Mouse (Mus musculus) lung, postnatal 4 days (tissue): ENCODE results near the gene Slu7.

Experiments used
- DNase-seq, 2 experiments: peaks; one replicate each; pipeline ENCODE4 v3.0.0; 2021

Slu7 gene

DNA sequence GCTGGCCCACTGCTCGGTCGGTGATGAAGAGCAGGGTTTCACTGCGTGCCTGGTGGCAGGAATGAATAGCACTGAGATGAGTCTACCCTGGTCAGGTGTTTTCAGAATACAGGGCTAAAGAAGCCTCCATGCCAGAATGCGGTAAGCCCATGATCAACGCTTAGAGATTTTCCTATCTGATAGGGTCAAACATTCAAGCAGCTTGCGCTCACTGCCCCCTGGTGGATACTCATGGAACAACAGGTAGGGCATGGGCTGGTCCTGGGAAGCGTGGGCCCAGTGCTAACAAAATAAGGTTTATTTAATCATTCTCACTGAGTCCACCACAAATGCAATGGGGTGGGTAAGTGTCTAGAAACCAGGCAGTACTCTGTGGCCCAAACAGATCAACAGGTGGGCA lies 59.1 kb downstream of the Slu7 start:
- peak; percentile 62 to 84 for DNase-seq

DNA sequence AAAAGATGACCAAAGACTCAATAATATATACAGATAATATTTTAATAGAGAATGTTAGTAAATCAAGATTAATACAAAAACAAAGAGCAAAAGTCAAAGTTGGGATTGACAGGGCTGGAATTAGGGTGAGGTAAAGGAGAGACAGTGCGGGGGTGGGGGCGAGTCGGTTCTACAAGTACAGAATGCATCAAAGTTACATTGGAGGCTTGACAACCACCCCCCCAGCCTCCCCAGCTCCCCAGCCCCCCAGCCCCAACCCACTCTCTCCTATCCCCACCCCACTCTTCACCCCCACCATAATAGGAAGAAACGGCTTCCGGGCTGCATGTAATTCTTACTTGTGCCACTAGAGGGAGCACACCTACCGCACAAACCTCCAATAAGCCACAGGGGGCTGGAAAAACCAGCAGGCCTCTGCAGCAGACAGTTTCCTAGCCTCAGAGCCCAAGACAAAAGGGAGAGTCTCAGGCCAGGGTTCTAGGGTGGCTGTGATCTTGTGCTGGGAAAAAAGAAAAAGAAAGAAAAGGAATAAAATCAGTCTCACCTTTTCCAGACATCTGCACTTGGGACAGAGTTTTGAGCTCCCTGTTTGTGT lies 60.4 kb downstream of the Slu7 start:
- peak; percentile 66 to 82 for DNase-seq

- DNase-seq, result no peak
Measured at GRCm38 (mm10) chr11:43495037-43495436, 61.5 kb downstream of the Slu7 start.

GRCm38 (mm10) chr11:43495532-43495931 lies 62.0 kb downstream of the Slu7 start:
- peak; percentile 65 to 66 for DNase-seq
